Mouse (Mus musculus) G1E (cell line): ENCODE data around the gene Gpr31b. TPM values are rescaled to one million over a fixed set of nuclear protein-coding genes. Genes with fewer than 3 reads are reported as not detected.
"Not testable (repeated sequence)": the region's sequence is repeated elsewhere in the genome, so short reads cannot be mapped to it uniquely, and the experiment has no call there.

Experiments
- ATAC-seq: 2 replicates; pipeline ENCODE4 v1.8.0; 2016; ENCODE audit warnings: mild to moderate bottlenecking; ENCODE audit not compliant: insufficient number of reproducible peaks, poor library complexity, low FRiP score, severe bottlenecking; ENCODE audit errors: extremely low read depth
- DNase-seq: peaks from one replicate; pipeline ENCODE4 v3.0.0; 2012; ENCODE audit warnings: low spot score
- H3K27me3 ChIP-seq: 2 replicates; pipeline ENCODE4 v1.6.1; 2012; ENCODE audit warnings: mild to moderate bottlenecking, low read length, inconsistent platforms; ENCODE audit not compliant: insufficient read depth
- H3K36me3 ChIP-seq: replicated peaks from 2 replicates; pipeline ENCODE3; 2012; ENCODE audit warnings: mild to moderate bottlenecking, inconsistent platforms
- H3K4me1 ChIP-seq: 2 replicates; pipeline ENCODE4 v1.6.1; 2012; ENCODE audit warnings: low read depth, low read length, inconsistent platforms, mixed read lengths; ENCODE audit not compliant: insufficient read depth
- H3K4me3 ChIP-seq: 2 replicates; pipeline ENCODE4 v1.5.1; 2012; ENCODE audit warnings: low read depth, mild to moderate bottlenecking, inconsistent platforms, low read length, moderate library complexity, mixed read lengths
- H3K9me3 ChIP-seq: replicated peaks from 2 replicates; pipeline ENCODE4 v1.6.1; 2012; ENCODE audit warnings: inconsistent platforms
- polyA plus RNA-seq: library from polyadenylated mRNA; stranded (reverse); fragments of >175 nt; gene quantifications from 2 replicates; pipeline ENCODE4 v1.2.3, GENCODE M21; 2012
- total RNA-seq, 2 experiments: library from RNA; stranded (forward) in 1 of 2; stranded (reverse) in 1 of 2; fragments of 200-1000 nt in 1 of 2; fragments of >200 nt in 1 of 2; fragmentation: Nextera tagmentation in 1 of 2; gene quantifications; 2 replicates each; pipeline ENCODE4 v1.2.3; 2014 to 2017

Gpr31b gene
- total RNA-seq (2014; fragmentation: Nextera tagmentation): not detected in 2 replicates
- 0.17 and 0.27 TPM in 2 replicates for total RNA-seq (2017)
- not detected in 2 replicates for polyA plus RNA-seq

- not testable (repeated sequence) for H3K4me3 ChIP-seq, DNase-seq, H3K4me1 ChIP-seq, H3K9me3 ChIP-seq, ATAC-seq, H3K36me3 ChIP-seq, H3K27me3 ChIP-seq
These were observed at the start of gene Gpr31b for GRCm38 (mm10) chr17:13052124-13052813. Gene Gpr31b (minus strand): TSS chr17:13052296.

GRCm38 (mm10) chr17:13092960-13093359 is 40.9 kb upstream of the Gpr31b start:
- ATAC-seq, DNase-seq, H3K27me3 ChIP-seq, H3K4me1 ChIP-seq, H3K9me3 ChIP-seq, H3K36me3 ChIP-seq, H3K4me3 ChIP-seq: not testable (repeated sequence)

- not testable (repeated sequence) for H3K4me1 ChIP-seq, H3K27me3 ChIP-seq, H3K4me3 ChIP-seq, DNase-seq, H3K36me3 ChIP-seq, H3K9me3 ChIP-seq, ATAC-seq
These were observed 40.1 kb upstream of the Gpr31b start for GRCm38 (mm10) chr17:13092100-13092764.

- H3K4me1 ChIP-seq, H3K27me3 ChIP-seq, DNase-seq, H3K9me3 ChIP-seq, H3K36me3 ChIP-seq, ATAC-seq, H3K4me3 ChIP-seq: not testable (repeated sequence)
These were observed 39.4 kb upstream of the Gpr31b start for GRCm38 (mm10) chr17:13091510-13091909.

- not testable (repeated sequence) for ATAC-seq, H3K27me3 ChIP-seq, H3K9me3 ChIP-seq, H3K4me3 ChIP-seq, H3K4me1 ChIP-seq, DNase-seq, H3K36me3 ChIP-seq
These were observed 17.1 kb upstream of the Gpr31b start for GRCm38 (mm10) chr17:13069227-13069626.

GRCm38 (mm10) chr17:13067864-13068385 is 15.8 kb upstream of the Gpr31b start:
- H3K4me1 ChIP-seq, ATAC-seq, H3K4me3 ChIP-seq, H3K27me3 ChIP-seq, H3K9me3 ChIP-seq, DNase-seq, H3K36me3 ChIP-seq: not testable (repeated sequence)

GRCm38 (mm10) chr17:13062882-13063281 is 10.8 kb upstream of the Gpr31b start:
- H3K27me3 ChIP-seq, DNase-seq, H3K4me1 ChIP-seq, H3K9me3 ChIP-seq, ATAC-seq, H3K4me3 ChIP-seq, H3K36me3 ChIP-seq: not testable (repeated sequence)

- ATAC-seq, DNase-seq, H3K4me1 ChIP-seq: not testable (repeated sequence)
These were observed 8.7 kb upstream of the Gpr31b start, which contains the start of gene Tcp10b for GRCm38 (mm10) chr17:13060804-13061203. Gene Tcp10b (plus strand): TSS chr17:13061104.

More at GRCm38 (mm10) chr17:13060804-13061203, 8.7 kb upstream of the Gpr31b start, which contains the start of gene Tcp10b:
- H3K36me3 ChIP-seq, H3K27me3 ChIP-seq, H3K9me3 ChIP-seq, H3K4me3 ChIP-seq: not testable (repeated sequence)
